Mouse (Mus musculus) gastrocnemius, adult 2 months (tissue): ENCODE measurements around the gene C1qtnf3. TPM values are rescaled to one million over a fixed set of nuclear protein-coding genes. Genes with fewer than 3 reads are reported as not detected.
"Not testable (repeated sequence)": the region's sequence is repeated elsewhere in the genome, so short reads cannot be mapped to it uniquely, and the experiment has no call there.

Source experiments
- DNase-seq: peaks from one replicate; pipeline ENCODE4 v3.0.0; 2022
- H3K27ac ChIP-seq: fragments of 200-600 bp; 2 replicates; pipeline ENCODE4 v1.8.1; 2022; ENCODE audit warnings: mild to moderate bottlenecking
- H3K4me3 ChIP-seq: fragments of 200-600 bp; 2 replicates; pipeline ENCODE4 v1.8.1; 2022; ENCODE audit warnings: mild to moderate bottlenecking, moderate library complexity
- CTCF ChIP-seq: fragments of 200-600 bp; IDR thresholded peaks from 2 replicates; pipeline ENCODE4 v1.8.1; 2022; ENCODE audit warnings: antibody characterized with exemption, mild to moderate bottlenecking, moderate library complexity
- intact Hi-C: fragments of 180-260 bp; cut with DNase I; formaldehyde crosslinking; loops from one replicate; pipeline ENCODE4 v1.15.1; 2025
- total RNA-seq, 2 experiments: library from RNA; stranded (reverse); gene quantifications; 2 replicates each; pipeline ENCODE4 v1.2.3; 2021

The C1qtnf3 gene
- total RNA-seq, 2 experiments from 2014 or later = 0.31 to 1.5 TPM

- intact Hi-C loops = no loop called here
- no peak for TF ChIP-seq CTCF
- Histone ChIP-seq H3K4me3 (no peak overlapping the region), H3K27ac (no peak overlapping the region)
- no peak for DNase-seq
These were observed 18.6 kb downstream of the C1qtnf3 start for GRCm38 (mm10) chr15:10970777-10971176.

GRCm38 (mm10) chr15:10977151-10977550 lies 25.0 kb downstream of the C1qtnf3 start:
- no peak overlapping the region for H3K4me3 ChIP-seq
- intact Hi-C loops = no loop called here
- DNase-seq = no peak
- no peak for TF ChIP-seq CTCF
- no peak overlapping the region for H3K27ac ChIP-seq

- no peak for TF ChIP-seq CTCF
- Histone ChIP-seq H3K27ac (peak overlapping the region; percentile 100), H3K4me3 (peak overlapping the region; percentile 96)
- no peak for DNase-seq
- intact Hi-C loops = loop anchor here (1.0 kb wide), 1 partner anchor 59 kb away; no protein-coding TSS in a partner anchor
These were observed 28.6 kb downstream of the C1qtnf3 start for GRCm38 (mm10) chr15:10980712-10981111.

- intact Hi-C loops = loop anchor here (1.0 kb wide), 1 partner anchor 60 kb away; no protein-coding TSS in a partner anchor
- H3K4me3 ChIP-seq = peak within 1 kb of the TSS; percentile 96
- peak within 1 kb of the TSS; percentile 100 for H3K27ac ChIP-seq
- DNase-seq = peak; percentile 94
- TF ChIP-seq CTCF = peak; percentile 58
These were observed 29.4 kb downstream of the C1qtnf3 start, which contains the start of gene Amacr for GRCm38 (mm10) chr15:10981377-10982063. Gene Amacr (plus strand): TSS chr15:10981756.

GRCm38 (mm10) chr15:10982064-10982435 lies 29.9 kb downstream of the C1qtnf3 start:
- Histone ChIP-seq H3K27ac (peak overlapping the region; percentile 100), H3K4me3 (peak overlapping the region; percentile 96)
- intact Hi-C loops = no loop called here
- no peak for TF ChIP-seq CTCF
- no peak for DNase-seq

GRCm38 (mm10) chr15:10985756-10986155 lies 33.6 kb downstream of the C1qtnf3 start:
- TF ChIP-seq CTCF = no peak
- intact Hi-C loops = no loop called here
- no peak overlapping the region for H3K27ac ChIP-seq
- no peak for DNase-seq
- no peak overlapping the region for H3K4me3 ChIP-seq

GRCm38 (mm10) chr15:10986477-10986876 lies 34.3 kb downstream of the C1qtnf3 start:
- intact Hi-C loops, H3K27ac ChIP-seq, DNase-seq, H3K4me3 ChIP-seq: not testable (repeated sequence)

- TF ChIP-seq CTCF = no peak
- Histone ChIP-seq H3K27ac (no peak overlapping the region), H3K4me3 (no peak overlapping the region)
- intact Hi-C loops = no loop called here
- DNase-seq = peak; percentile 39
These were observed 38.3 kb downstream of the C1qtnf3 start for GRCm38 (mm10) chr15:10990411-10990810.

GRCm38 (mm10) chr15:10991566-10991965 lies 39.4 kb downstream of the C1qtnf3 start:
- peak; percentile 46 for TF ChIP-seq CTCF
- Histone ChIP-seq H3K27ac (no peak overlapping the region), H3K4me3 (no peak overlapping the region)
- no peak for DNase-seq
- intact Hi-C loops = no loop called here

- peak overlapping the region; percentile 23; the same call in 1 of the 2 replicates for H3K4me3 ChIP-seq
- intact Hi-C loops = no loop called here
- no peak for TF ChIP-seq CTCF
- no peak for DNase-seq
- H3K27ac ChIP-seq = no peak overlapping the region
These were observed 47.7 kb downstream of the C1qtnf3 start for GRCm38 (mm10) chr15:10999832-11000231.

GRCm38 (mm10) chr15:11000421-11000820 lies 48.3 kb downstream of the C1qtnf3 start, which contains the start of gene Slc45a2:
Gene Slc45a2 (plus strand): TSS chr15:11000721.
- Histone ChIP-seq H3K27ac (no peak within 1 kb of the TSS), H3K4me3 (peak within 1 kb of the TSS; percentile 23; the same call in 1 of the 2 replicates)
- intact Hi-C loops = no loop called here
- no peak for DNase-seq
- TF ChIP-seq CTCF = no peak

GRCm38 (mm10) chr15:11003791-11004190 lies 51.7 kb downstream of the C1qtnf3 start:
- Histone ChIP-seq H3K27ac (no peak overlapping the region), H3K4me3 (no peak overlapping the region)
- intact Hi-C loops = no loop called here
- no peak for DNase-seq
- TF ChIP-seq CTCF = no peak

GRCm38 (mm10) chr15:11004646-11005045 lies 52.5 kb downstream of the C1qtnf3 start:
- no peak for DNase-seq
- intact Hi-C loops = no loop called here
- no peak for TF ChIP-seq CTCF
- Histone ChIP-seq H3K4me3 (no peak overlapping the region), H3K27ac (no peak overlapping the region)

- DNase-seq = no peak
- intact Hi-C loops = no loop called here
- H3K4me3 ChIP-seq = no peak overlapping the region
- no peak overlapping the region for H3K27ac ChIP-seq
- peak; percentile 56 for TF ChIP-seq CTCF
These were observed 56.6 kb downstream of the C1qtnf3 start for GRCm38 (mm10) chr15:11008756-11009155.
